Mouse (Mus musculus) neutrophil, adult 5-6 weeks (primary cell): ENCODE measurements around the gene Cdc42bpg. TPM values are rescaled to one million over a fixed set of nuclear protein-coding genes. Genes with fewer than 3 reads are reported as not detected.

ENCODE experiments used
- ATAC-seq: fragments of 151-379, 151-347 bp; 2 replicates; pipeline ENCODE4 v1.8.0; 2017; ENCODE audit warnings: mild to moderate bottlenecking, moderate TSS enrichment; ENCODE audit not compliant: insufficient number of reproducible peaks, poor library complexity, low FRiP score, severe bottlenecking; ENCODE audit errors: extremely low read depth
- total RNA-seq: library from RNA; stranded (forward); fragments of 200-1000 nt; gene quantifications from 2 replicates; pipeline ENCODE4 v1.2.3, GENCODE M21; 2017

Cdc42bpg gene
- total RNA-seq, 1 experiment from 2014 or later = 4.4 TPM

- ATAC-seq = no peak
These were observed 35.3 kb downstream of the Cdc42bpg start for GRCm38 (mm10) chr19:6341453-6342077.

- no peak for ATAC-seq
These were observed 36.1 kb downstream of the Cdc42bpg start for GRCm38 (mm10) chr19:6342276-6342933.

- no peak for ATAC-seq
These were observed 37.0 kb downstream of the Cdc42bpg start for GRCm38 (mm10) chr19:6343066-6343925.

GRCm38 (mm10) chr19:6343996-6344395, 37.7 kb downstream of the Cdc42bpg start:
- no peak for ATAC-seq

- ATAC-seq = no peak
These were observed 39.8 kb downstream of the Cdc42bpg start for GRCm38 (mm10) chr19:6346023-6346422.

- no peak; the same call in 1 of the 2 replicates for ATAC-seq
These were observed 40.4 kb downstream of the Cdc42bpg start for GRCm38 (mm10) chr19:6346661-6347060.

GRCm38 (mm10) chr19:6347615-6348014, 41.4 kb downstream of the Cdc42bpg start:
- no peak for ATAC-seq

GRCm38 (mm10) chr19:6348717-6349116, 42.5 kb downstream of the Cdc42bpg start:
- no peak for ATAC-seq

GRCm38 (mm10) chr19:6349215-6349983, 43.1 kb downstream of the Cdc42bpg start:
- ATAC-seq = no peak

- no peak for ATAC-seq
These were observed 45.3 kb downstream of the Cdc42bpg start for GRCm38 (mm10) chr19:6351431-6352106.

- ATAC-seq = no peak
These were observed 45.9 kb downstream of the Cdc42bpg start for GRCm38 (mm10) chr19:6352107-6352505.

- ATAC-seq = no peak
These were observed 47.8 kb downstream of the Cdc42bpg start for GRCm38 (mm10) chr19:6354030-6354429.

GRCm38 (mm10) chr19:6361291-6361690, 55.0 kb downstream of the Cdc42bpg start:
- ATAC-seq = no peak

GRCm38 (mm10) chr19:6363091-6363410, 56.8 kb downstream of the Cdc42bpg start:
- peak; percentile 79; the same call in 1 of the 2 replicates for ATAC-seq

GRCm38 (mm10) chr19:6363411-6364240, 57.4 kb downstream of the Cdc42bpg start, which contains the start of gene Sf1:
Gene Sf1, plus strand, starts transcription at chr19:6363690.
- ATAC-seq = peak; percentile 85

GRCm38 (mm10) chr19:6364317-6364725, 58.1 kb downstream of the Cdc42bpg start:
- ATAC-seq = peak; percentile 17; the same call in 1 of the 2 replicates

GRCm38 (mm10) chr19:6364842-6365241, 58.6 kb downstream of the Cdc42bpg start:
- ATAC-seq = no peak

- ATAC-seq = no peak
These were observed 63.9 kb downstream of the Cdc42bpg start for GRCm38 (mm10) chr19:6370175-6370574.
